Mouse (Mus musculus) intestine, embryonic 15.5 days (tissue): ENCODE measurements around the gene Pcp4l1. TPM values are rescaled to one million over a fixed set of nuclear protein-coding genes. Genes with fewer than 3 reads are reported as not detected.

ENCODE experiments used
- ATAC-seq: fragments of 200-750 bp; cut with Nextera tagmentation; 2 replicates; pipeline ENCODE4 v1.8.0; 2017; ENCODE audit warnings: moderate TSS enrichment, moderate library complexity
- H3K27ac ChIP-seq: fragments of 300-500 bp; sonication (generic); 2 replicates; pipeline ENCODE4 v1.5.1; 2015; ENCODE audit warnings: mild to moderate bottlenecking, inconsistent platforms
- H3K27me3 ChIP-seq: fragments of 300-500 bp; sonication (generic); replicated peaks from 2 replicates; pipeline ENCODE4 v1.6.1; 2015; ENCODE audit warnings: inconsistent platforms
- H3K36me3 ChIP-seq: fragments of 300-500 bp; sonication (generic); 2 replicates; pipeline ENCODE4 v1.6.1; 2015; ENCODE audit warnings: inconsistent platforms
- H3K4me1 ChIP-seq: fragments of 300-500 bp; sonication (generic); replicated peaks from 2 replicates; pipeline ENCODE4 v1.6.1; 2015; ENCODE audit warnings: inconsistent platforms
- H3K4me2 ChIP-seq: fragments of 300-500 bp; sonication (generic); replicated peaks from 2 replicates; pipeline ENCODE4 v1.6.1; 2015; ENCODE audit warnings: mild to moderate bottlenecking, inconsistent platforms
- H3K4me3 ChIP-seq: fragments of 300-500 bp; sonication (generic); replicated peaks from 2 replicates; pipeline ENCODE4 v1.5.1; 2015; ENCODE audit warnings: inconsistent platforms
- H3K9ac ChIP-seq: fragments of 300-500 bp; sonication (generic); 2 replicates; pipeline ENCODE4 v1.6.1; 2015; ENCODE audit warnings: inconsistent platforms
- H3K9me3 ChIP-seq: fragments of 300-500 bp; sonication (generic); 2 replicates; pipeline ENCODE4 v1.6.1; 2016; ENCODE audit warnings: inconsistent platforms
- WGBS: fragments of 180-500 bp; shearing (Covaris S2); methylation state at CpG from one replicate; pipeline ENCODE4 v1.1.7; 2015; 5-methylcytosine and 5-hydroxymethylcytosine counted together
- polyA plus RNA-seq: library from polyadenylated mRNA; unstranded; fragments of >200 nt; fragmentation: Nextera tagmentation; extraction: Ambion mirVana; gene quantifications from 2 replicates; pipeline ENCODE4 v1.2.1, GENCODE M21; 2015

Pcp4l1 gene
- polyA plus RNA-seq, 1 experiment from 2014 or later = 16.4 TPM

DNA sequence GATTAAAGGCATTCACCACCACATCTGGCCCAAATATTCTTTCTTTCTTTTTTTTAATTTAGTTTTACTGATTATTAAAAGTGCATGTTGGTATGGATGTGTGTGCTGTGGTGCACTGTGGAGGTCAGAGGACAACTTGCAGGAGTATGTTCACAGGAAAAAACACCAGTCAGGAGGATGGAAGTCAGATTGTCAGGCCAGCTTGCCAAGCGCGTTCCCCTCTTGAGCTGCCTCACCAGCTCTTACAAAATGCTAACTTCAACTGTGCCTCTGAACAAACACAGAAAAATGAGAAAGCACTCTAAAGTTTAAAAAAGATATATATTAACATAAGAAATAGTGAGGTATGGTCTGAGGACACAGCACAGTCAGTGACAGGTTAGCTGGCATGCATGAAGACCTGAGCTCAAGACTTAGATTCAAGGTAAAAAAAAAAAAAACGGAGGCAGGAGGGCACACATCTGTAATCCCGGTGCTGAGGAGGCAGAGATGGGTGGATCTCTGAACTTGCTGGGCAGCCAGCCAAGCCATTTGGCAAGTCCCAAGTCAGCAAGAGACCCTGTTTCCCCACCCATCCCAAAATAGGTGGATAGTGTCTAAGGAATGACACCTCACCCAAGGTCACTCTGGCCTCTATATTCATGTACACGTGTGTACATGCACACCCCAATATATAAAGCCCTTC lies 16.4 kb downstream of the Pcp4l1 start:
- Histone ChIP-seq H3K36me3 (no peaks in the 10 kb centered on the region), H3K4me2 (no peak overlapping the region), H3K9ac (no peak overlapping the region), H3K4me3 (no peak overlapping the region), H3K27ac (no peak overlapping the region), H3K27me3 (no peaks in the 10 kb centered on the region), H3K4me1 (0 out of 2 replicates have a peak, but pooled peaks cover 6% of the 10 kb centered on the region), H3K9me3 (no peaks in the 10 kb centered on the region)
- ATAC-seq = no peak
- WGBS = 64% methylated on average over 5 of the region's 5 CpGs

GRCm38 (mm10) chr1:171172779-171173178 lies 23.3 kb downstream of the Pcp4l1 start:
- Histone ChIP-seq H3K27ac (no peak overlapping the region), H3K36me3 (no peaks in the 10 kb centered on the region), H3K4me2 (no peak overlapping the region), H3K9me3 (no peaks in the 10 kb centered on the region), H3K4me1 (no peaks in the 10 kb centered on the region), H3K4me3 (no peak overlapping the region), H3K27me3 (no peaks in the 10 kb centered on the region), H3K9ac (no peak overlapping the region)
- 97% methylated on average over 8 of the region's 8 CpGs for WGBS
- ATAC-seq = no peak

- peak; percentile 56; the same call in 1 of the 2 replicates for ATAC-seq
- WGBS = 49% methylated on average over 3 of the region's 3 CpGs
- no peak overlapping the region for H3K9ac ChIP-seq
- H3K4me3 ChIP-seq = no peak overlapping the region
- no peaks in the 10 kb centered on the region for H3K27me3 ChIP-seq
- H3K4me2 ChIP-seq = no peak overlapping the region
- H3K4me1 ChIP-seq = no peaks in the 10 kb centered on the region
- no peaks in the 10 kb centered on the region for H3K36me3 ChIP-seq
- H3K9me3 ChIP-seq = no peaks in the 10 kb centered on the region
- H3K27ac ChIP-seq = no peak overlapping the region
Measured at GRCm38 (mm10) chr1:171171138-171171537, 24.9 kb downstream of the Pcp4l1 start.

- Histone ChIP-seq H3K4me1 (no peaks in the 10 kb centered on the region), H3K36me3 (no peaks in the 10 kb centered on the region), H3K9me3 (no peaks in the 10 kb centered on the region), H3K4me2 (no peak overlapping the region), H3K27me3 (no peaks in the 10 kb centered on the region), H3K27ac (0 out of 2 replicates have a peak overlapping the region, but pooled peaks have one; percentile 10), H3K4me3 (no peak overlapping the region), H3K9ac (no peak overlapping the region)
- 23% methylated on average over 3 of the region's 3 CpGs for WGBS
- ATAC-seq = peak; percentile 57
Measured at GRCm38 (mm10) chr1:171169913-171170312, 26.2 kb downstream of the Pcp4l1 start.

GRCm38 (mm10) chr1:171168906-171169305 lies 27.2 kb downstream of the Pcp4l1 start:
- no peak overlapping the region for H3K9ac ChIP-seq
- no peak for ATAC-seq
- no peaks in the 10 kb centered on the region for H3K4me1 ChIP-seq
- no peaks in the 10 kb centered on the region for H3K9me3 ChIP-seq
- no peaks in the 10 kb centered on the region for H3K27me3 ChIP-seq
- H3K27ac ChIP-seq = no peak overlapping the region
- H3K4me3 ChIP-seq = no peak overlapping the region
- no peaks in the 10 kb centered on the region for H3K36me3 ChIP-seq
- 88% methylated on average over 12 of the region's 12 CpGs for WGBS
- no peak overlapping the region for H3K4me2 ChIP-seq

DNA sequence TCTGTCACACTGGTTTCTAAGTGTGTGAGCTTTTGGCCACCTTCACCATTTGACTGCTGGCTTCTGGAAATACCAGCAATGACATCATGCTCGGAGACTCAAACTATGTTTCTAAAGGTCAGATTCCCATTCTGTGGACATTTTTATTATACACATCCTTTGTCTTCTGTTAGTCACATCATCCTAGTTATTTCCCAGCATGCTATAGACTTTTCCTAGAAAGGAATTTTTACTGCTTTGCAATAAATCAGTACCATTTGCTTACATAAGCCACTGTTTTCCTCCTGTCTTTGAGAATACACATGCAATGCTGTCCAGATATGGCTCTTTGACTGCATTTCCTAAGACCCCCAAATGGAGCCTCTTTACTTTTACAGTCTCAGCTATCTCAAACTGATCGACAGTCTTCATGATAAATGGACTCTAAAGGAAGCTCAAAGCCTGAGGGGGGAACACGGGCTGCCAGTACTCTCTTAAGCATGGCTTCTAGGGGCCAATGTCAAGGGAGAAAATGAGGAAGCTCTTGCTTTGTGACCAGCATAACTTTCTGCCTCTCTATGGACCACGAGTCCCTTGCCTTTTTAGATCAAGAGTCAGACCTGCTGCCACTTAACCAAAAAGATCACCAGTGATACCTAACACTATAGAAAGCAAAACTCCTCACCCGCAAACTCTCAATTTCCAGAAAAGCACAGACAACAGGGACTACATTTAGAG lies 30.3 kb downstream of the Pcp4l1 start:
- peak; percentile 44; the same call in 1 of the 2 replicates for ATAC-seq
- Histone ChIP-seq H3K36me3 (no peaks in the 10 kb centered on the region), H3K27me3 (no peaks in the 10 kb centered on the region), H3K4me2 (no peak overlapping the region), H3K4me3 (no peak overlapping the region), H3K9me3 (no peaks in the 10 kb centered on the region), H3K4me1 (no peaks in the 10 kb centered on the region), H3K9ac (no peak overlapping the region), H3K27ac (no peak overlapping the region)
- 44% methylated on average over 5 of the region's 5 CpGs for WGBS

- Histone ChIP-seq H3K27ac (no peak overlapping the region), H3K4me2 (no peak overlapping the region), H3K4me3 (no peak overlapping the region), H3K27me3 (no peaks in the 10 kb centered on the region), H3K9ac (no peak overlapping the region), H3K4me1 (peaks cover 8% of the 10 kb centered on the region; the same call in 1 of the 2 replicates), H3K9me3 (no peaks in the 10 kb centered on the region), H3K36me3 (no peaks in the 10 kb centered on the region)
- 44% methylated on average over 3 of the region's 3 CpGs for WGBS
- no peak for ATAC-seq
Measured at GRCm38 (mm10) chr1:171164258-171164657, 31.8 kb downstream of the Pcp4l1 start.

- no peak overlapping the region for H3K4me2 ChIP-seq
- no peaks in the 10 kb centered on the region for H3K9me3 ChIP-seq
- no peak overlapping the region for H3K27ac ChIP-seq
- no peaks in the 10 kb centered on the region for H3K27me3 ChIP-seq
- WGBS = 80% methylated on average over 3 of the region's 3 CpGs
- H3K4me1 ChIP-seq = peaks cover 8% of the 10 kb centered on the region; the same call in 1 of the 2 replicates
- H3K36me3 ChIP-seq = no peaks in the 10 kb centered on the region
- no peak overlapping the region for H3K9ac ChIP-seq
- H3K4me3 ChIP-seq = no peak overlapping the region
- no peak for ATAC-seq
Measured at GRCm38 (mm10) chr1:171162526-171162925, 33.5 kb downstream of the Pcp4l1 start.

GRCm38 (mm10) chr1:171159485-171159975 lies 36.5 kb downstream of the Pcp4l1 start:
- 6% methylated on average over 15 of the region's 15 CpGs for WGBS
- Histone ChIP-seq H3K4me2 (peak overlapping the region; percentile 58), H3K9me3 (no peaks in the 10 kb centered on the region), H3K9ac (no peak overlapping the region), H3K27me3 (0 out of 2 replicates have a peak, but pooled peaks cover 4% of the 10 kb centered on the region), H3K4me3 (peak overlapping the region; percentile 29), H3K36me3 (no peaks in the 10 kb centered on the region), H3K4me1 (peaks cover 8% of the 10 kb centered on the region; the same call in 1 of the 2 replicates), H3K27ac (no peak overlapping the region)
- peak; percentile 81 for ATAC-seq

- H3K27me3 ChIP-seq = 0 out of 2 replicates have a peak, but pooled peaks cover 4% of the 10 kb centered on the region
- no peaks in the 10 kb centered on the region for H3K36me3 ChIP-seq
- H3K27ac ChIP-seq = no peak overlapping the region
- H3K4me3 ChIP-seq = no peak overlapping the region
- no peak overlapping the region for H3K9ac ChIP-seq
- no peaks in the 10 kb centered on the region for H3K9me3 ChIP-seq
- no peak for ATAC-seq
- H3K4me1 ChIP-seq = peaks cover 8% of the 10 kb centered on the region; the same call in 1 of the 2 replicates
- no peak overlapping the region for H3K4me2 ChIP-seq
Measured at GRCm38 (mm10) chr1:171157965-171158364, 38.1 kb downstream of the Pcp4l1 start.

- Histone ChIP-seq H3K9ac (no peak overlapping the region), H3K27me3 (0 out of 2 replicates have a peak, but pooled peaks cover 4% of the 10 kb centered on the region), H3K9me3 (no peaks in the 10 kb centered on the region), H3K4me3 (no peak overlapping the region), H3K4me1 (peaks cover 8% of the 10 kb centered on the region; the same call in 1 of the 2 replicates), H3K27ac (no peak overlapping the region), H3K4me2 (no peak overlapping the region), H3K36me3 (no peaks in the 10 kb centered on the region)
- 68% methylated on average over 3 of the region's 3 CpGs for WGBS
- ATAC-seq = no peak
Measured at GRCm38 (mm10) chr1:171156644-171157043, 39.4 kb downstream of the Pcp4l1 start.

DNA sequence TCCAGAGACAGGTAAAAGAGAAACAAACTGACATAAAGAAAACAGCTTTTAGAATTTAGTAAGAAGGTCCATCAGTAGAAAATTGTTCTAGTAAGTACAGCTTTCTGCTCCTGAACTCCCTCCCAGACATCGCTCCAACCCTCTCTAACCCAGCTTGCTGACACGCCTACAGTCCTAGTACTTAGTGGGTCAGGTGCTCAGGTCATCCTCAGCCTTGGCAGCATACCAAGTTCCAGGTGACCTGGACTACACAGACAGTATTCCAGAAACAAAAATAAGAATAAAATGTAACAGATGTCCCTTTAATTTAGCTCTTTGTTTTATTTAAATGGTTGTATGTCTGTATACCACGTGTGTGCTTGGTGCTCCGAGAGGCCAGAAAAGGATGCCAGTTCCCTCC lies 44.1 kb downstream of the Pcp4l1 start:
- Histone ChIP-seq H3K9me3 (no peaks in the 10 kb centered on the region), H3K4me2 (no peak overlapping the region), H3K36me3 (no peaks in the 10 kb centered on the region), H3K4me3 (no peak overlapping the region), H3K4me1 (peaks cover 5% of the 10 kb centered on the region; the same call in 1 of the 2 replicates), H3K27me3 (0 out of 2 replicates have a peak, but pooled peaks cover 4% of the 10 kb centered on the region), H3K27ac (no peak overlapping the region), H3K9ac (no peak overlapping the region)
- WGBS = 81% methylated on average over 4 of the region's 4 CpGs
- ATAC-seq = no peak
